Mouse (Mus musculus) hindbrain, embryonic 15.5 days (tissue): ENCODE results near the gene Myl4. TPM values are rescaled to one million over a fixed set of nuclear protein-coding genes. Genes with fewer than 3 reads are reported as not detected.

ENCODE experiments used
- polyA plus RNA-seq: library from polyadenylated mRNA; unstranded; fragments of >200 nt; fragmentation: Nextera tagmentation; extraction: Ambion mirVana; gene quantifications from 2 replicates; pipeline ENCODE4 v1.2.1, GENCODE M21; 2015

Myl4 gene
- polyA plus RNA-seq, 1 experiment from 2014 or later: 2.8 TPM

Other genes with a start within 250 kb of the Myl4 start
- gene Kansl1, start 81.8 kb upstream of the Myl4 start, polyA plus RNA-seq: 26.0 and 29.0 TPM in 2 replicates
- 34.2 and 39.9 TPM in 2 replicates for gene Cdc27, start within 50 bp of the Myl4 start, polyA plus RNA-seq
- 1.5 and 1.7 TPM in 2 replicates for gene Itgb3, start 57.3 kb downstream of the Myl4 start, polyA plus RNA-seq
- gene Gm11639, start 135.0 kb downstream of the Myl4 start, polyA plus RNA-seq: 0.04 and 0.60 TPM in 2 replicates